Mouse (Mus musculus) ES-E14 (cell line): ENCODE results near the gene Serpinb2.

Source experiments
- HCFC1 ChIP-seq: IDR thresholded peaks from 2 replicates; pipeline ENCODE4 v1.6.1; 2012; ENCODE audit warnings: low read length, inconsistent platforms, borderline replicate concordance; ENCODE audit not compliant: insufficient read depth
- MAFK ChIP-seq: IDR thresholded peaks from 2 replicates; pipeline ENCODE4 v1.6.1; 2014; ENCODE audit warnings: mild to moderate bottlenecking, low read depth, low read length, inconsistent platforms; ENCODE audit not compliant: insufficient read depth
- ZC3H11A ChIP-seq: IDR thresholded peaks from 2 replicates; pipeline ENCODE4 v1.6.1; 2012; ENCODE audit warnings: low read depth, mild to moderate bottlenecking, inconsistent platforms, low read length, borderline replicate concordance
- ZNF384 ChIP-seq: IDR thresholded peaks from 2 replicates; pipeline ENCODE4 v1.6.1; 2012; ENCODE audit warnings: low read depth, low read length, inconsistent platforms

GRCm38 (mm10) chr1:107489577-107489976, 21.6 kb upstream of the Serpinb2 start:
- no peak for TF ChIP-seq ZNF384
- TF ChIP-seq ZC3H11A, result no peak
- TF ChIP-seq MAFK, result no peak
- TF ChIP-seq HCFC1, result no peak
